Comparison of ENCODE assay signal across 14 mouse cellular contexts in genomic region chr7:19695213-19695594, GRCm38 (mm10). TPM values are rescaled to one million over a fixed set of nuclear protein-coding genes. Genes with fewer than 3 reads are reported as not detected.
A peak's percentile ranks its signal among the peaks of the same experiment; 100 is the strongest.
DNase-seq lines count a peak whose midpoint lies in the region; ATAC-seq and TF ChIP-seq lines count a peak whose summit lies in the region.
"Had no signal": no experiment of that assay in that cellular context is flagged by ENCODE, and none has a peak within 500 bp of the region (broad histone marks: within the 10 kb centered on the region; RNA-seq: fewer than 3 reads in every experiment).

No protein-coding gene starts in this region.

- no peak overlapping the region for H3K9ac ChIP-seq in hindbrain, embryonic 16.5 days (ENCODE audit: low read depth, low read length)
- H3K9ac ChIP-seq in hindbrain, embryonic 13.5 days = no peak overlapping the region
- H3K9ac ChIP-seq in ES-E14 (ENCODE audit: insufficient read depth, low read depth, low read length, poor library complexity, severe bottlenecking) = no peak overlapping the region; the same call in 1 of the 2 replicates
- peak overlapping the region; percentile 39; the same call in 1 of the 2 replicates for H3K9ac ChIP-seq in liver, embryonic 13.5 days
- H3K9ac ChIP-seq: midbrain, embryonic 12.5 days had no signal

- peak overlapping the region; percentile 19; the same call in 1 of the 2 replicates for H3K27ac ChIP-seq in hindbrain, embryonic 16.5 days (ENCODE audit: low read depth, low read length)
- H3K27ac ChIP-seq in hindbrain, embryonic 13.5 days = no peak overlapping the region
- peak overlapping the region; percentile 13; the same call in 1 of the 2 replicates for H3K27ac ChIP-seq in ES-E14 (ENCODE audit: insufficient read depth, low read depth, low read length, poor library complexity, severe bottlenecking)
- H3K27ac ChIP-seq in liver, embryonic 13.5 days = peak overlapping the region; percentile 87
- H3K27ac ChIP-seq: midbrain, embryonic 12.5 days had no signal

- in situ Hi-C loops in ES-E14 (cut with MboI; ENCODE audit: low sequenced_read_pairs in 2 of 2, unreplicated experiment in 2 of 2) = no loop called here

- peak; percentile 86 for DNase-seq in 416B (ENCODE audit: low read depth)
- DNase-seq in ES-E14 (ENCODE audit: low read depth, low spot score) = no peak
- DNase-seq in liver, embryonic 13.5 days = no peak
- DNase-seq in left cerebral cortex, postnatal 4 days = no peak
- no peak for DNase-seq in left cerebral cortex, adult 11 months (ENCODE audit: low spot score)
- DNase-seq: cerebellum, postnatal 10 days; kidney, adult 9 months; thymus, postnatal 36 days had no signal

- no peaks in the 10 kb centered on the region for H3K9me3 ChIP-seq in hindbrain, embryonic 16.5 days (ENCODE audit: control insufficient read depth, low read length)
- no peaks in the 10 kb centered on the region for H3K9me3 ChIP-seq in hindbrain, embryonic 13.5 days
- H3K9me3 ChIP-seq in ES-E14 (ENCODE audit: control insufficient read depth, insufficient read depth, low read depth, low read length) = no peaks in the 10 kb centered on the region
- H3K9me3 ChIP-seq in liver, embryonic 13.5 days (replicated peaks) = no peaks in the 10 kb centered on the region
- H3K9me3 ChIP-seq: midbrain, embryonic 12.5 days had no signal

- intact Hi-C loops in left cerebral cortex, postnatal 4 days (cut with DNase I) = no loop called here

- H3K4me2 ChIP-seq in hindbrain, embryonic 16.5 days (ENCODE audit: low read length) = no peak overlapping the region
- no peak overlapping the region for H3K4me2 ChIP-seq in hindbrain, embryonic 13.5 days
- H3K4me2 ChIP-seq in liver, embryonic 13.5 days = peak overlapping the region; percentile 29
- H3K4me2 ChIP-seq: midbrain, embryonic 12.5 days had no signal

- peaks cover 16% of the 10 kb centered on the region for H3K4me1 ChIP-seq in hindbrain, embryonic 16.5 days (ENCODE audit: control insufficient read depth, insufficient read depth, low read depth, low read length)
- H3K4me1 ChIP-seq in hindbrain, embryonic 13.5 days (replicated peaks) = peaks cover 27% of the 10 kb centered on the region
- H3K4me1 ChIP-seq in ES-E14 (ENCODE audit: control insufficient read depth in 2 of 2, insufficient read depth in 2 of 2, low read length in 2 of 2, poor library complexity in 1 of 2) = peaks cover 2 to 30% of the 10 kb centered on the region in 2 experiments; a peak in 2 of 4 replicates
- H3K4me1 ChIP-seq in liver, embryonic 13.5 days (replicated peaks) = peaks cover 89% of the 10 kb centered on the region

- H3K27me3 ChIP-seq in hindbrain, embryonic 16.5 days (replicated peaks; ENCODE audit: control insufficient read depth, insufficient read depth, low read length) = no peaks in the 10 kb centered on the region
- peaks cover 12% of the 10 kb centered on the region; the same call in 1 of the 2 replicates for H3K27me3 ChIP-seq in hindbrain, embryonic 13.5 days
- no peaks in the 10 kb centered on the region for H3K27me3 ChIP-seq in liver, embryonic 13.5 days
- H3K27me3 ChIP-seq: midbrain, embryonic 12.5 days had no signal

- H3K4me3 ChIP-seq in hindbrain, embryonic 16.5 days (ENCODE audit: low read length) = no peak overlapping the region
- H3K4me3 ChIP-seq in hindbrain, embryonic 13.5 days = no peak overlapping the region
- H3K4me3 ChIP-seq in ES-E14 (ENCODE audit: insufficient read depth in 1 of 2, low read depth in 1 of 2, low read length in 2 of 2, poor library complexity in 1 of 2, severe bottlenecking in 1 of 2) = no peak overlapping the region
- no peak overlapping the region for H3K4me3 ChIP-seq in liver, embryonic 13.5 days (replicated peaks)
- H3K4me3 ChIP-seq: midbrain, embryonic 12.5 days had no signal

- ATAC-seq in hindbrain, embryonic 16.5 days = no peak
- no peak for ATAC-seq in hindbrain, embryonic 13.5 days (ENCODE audit: low FRiP score)
- no peak for ATAC-seq in liver, embryonic 13.5 days (ENCODE audit: low read depth)

- WGBS in hindbrain, embryonic 16.5 days = 59% methylated on average over 8 of the region's 8 CpGs
- 59% methylated on average over 8 of the region's 8 CpGs for WGBS in hindbrain, embryonic 13.5 days
- WGBS in liver, embryonic 13.5 days (ENCODE audit: insufficient replicate concordance) = 3% methylated on average over 8 of the region's 8 CpGs

- peaks cover 3% of the 10 kb centered on the region; the same call in 1 of the 2 replicates for H3K36me3 ChIP-seq in hindbrain, embryonic 16.5 days (ENCODE audit: control insufficient read depth, insufficient read depth, low read length)
- H3K36me3 ChIP-seq in hindbrain, embryonic 13.5 days = peaks cover 8% of the 10 kb centered on the region
- peaks cover 17% of the 10 kb centered on the region for H3K36me3 ChIP-seq in ES-E14 (ENCODE audit: control insufficient read depth, insufficient read depth, low read length, poor library complexity, severe bottlenecking)
- H3K36me3 ChIP-seq in liver, embryonic 13.5 days = peaks cover 20% of the 10 kb centered on the region

TF ChIP-seq in ES-E14, 5 proteins besides CTCF, POLR2A, EP300 and RAD21:
- TF ChIP-seq MAFK (IDR thresholded peaks at IDR 0.05; ENCODE audit: insufficient read depth, low read depth, low read length) = no peak
- TF ChIP-seq CHD2 (IDR thresholded peaks at IDR 0.05; ENCODE audit: low read depth, low read length) = no peak
TF ChIP-seq in ES-E14: peak in this region for 0.

RNA-seq across cellular contexts. Expression of gene Apoc1, which starts 2.7 kb away (rescaled TPM):
- 1.4 and 3.1 TPM in 2 replicates for polyA plus RNA-seq in hindbrain, embryonic 16.5 days (2015; fragmentation: Nextera tagmentation; extraction: Ambion mirVana)
- polyA plus RNA-seq in hindbrain, embryonic 13.5 days (2015; fragmentation: Nextera tagmentation; extraction: Ambion mirVana) = 2.7 and 3.8 TPM in 2 replicates
- 72.3 and 106 TPM in 2 replicates for total RNA-seq in ES-E14 (2012; rRNA removed)
- 247 and 261 TPM in 2 replicates for polyA plus RNA-seq in liver, embryonic 13.5 days (2015; fragmentation: Nextera tagmentation; extraction: Ambion mirVana)
- total RNA-seq in left cerebral cortex, postnatal 4 days (2021) = 1 to 10 TPM; 2.1 to 3.6 TPM

RNA-seq across cellular contexts. Expression of gene Apoe, which starts 3.8 kb away (rescaled TPM):
- polyA plus RNA-seq in hindbrain, embryonic 16.5 days (2015; fragmentation: Nextera tagmentation; extraction: Ambion mirVana) = 849 and 1,414 TPM in 2 replicates
- 339 and 374 TPM in 2 replicates for polyA plus RNA-seq in hindbrain, embryonic 13.5 days (2015; fragmentation: Nextera tagmentation; extraction: Ambion mirVana)
- total RNA-seq in ES-E14 (2012; rRNA removed) = 683 and 2,144 TPM in 2 replicates
- 1,390 and 1,411 TPM in 2 replicates for polyA plus RNA-seq in liver, embryonic 13.5 days (2015; fragmentation: Nextera tagmentation; extraction: Ambion mirVana)
- total RNA-seq in left cerebral cortex, postnatal 4 days (2021) = 100 to 1,000 TPM; 576 to 662 TPM

RNA-seq across cellular contexts. Expression of gene Apoc4, which starts 13.9 kb away (rescaled TPM):
- polyA plus RNA-seq in hindbrain, embryonic 16.5 days (2015; fragmentation: Nextera tagmentation; extraction: Ambion mirVana) = not detected in 2 replicates
- polyA plus RNA-seq in hindbrain, embryonic 13.5 days (2015; fragmentation: Nextera tagmentation; extraction: Ambion mirVana) = 0.12 TPM in 1 of 2 replicates, not detected in the other
- total RNA-seq in ES-E14 (2012; rRNA removed) = 0.27 and 0.48 TPM in 2 replicates
- 58.3 and 74.0 TPM in 2 replicates for polyA plus RNA-seq in liver, embryonic 13.5 days (2015; fragmentation: Nextera tagmentation; extraction: Ambion mirVana)
- not detected for total RNA-seq in left cerebral cortex, postnatal 4 days (2021)
- polyA plus RNA-seq: embryonic facial prominence, embryonic 14.5 days had no signal

RNA-seq across cellular contexts. Expression of gene Gm44805, which starts 14.0 kb away (rescaled TPM):
- polyA plus RNA-seq in hindbrain, embryonic 16.5 days (2015; fragmentation: Nextera tagmentation; extraction: Ambion mirVana) = not detected in 2 replicates
- polyA plus RNA-seq in hindbrain, embryonic 13.5 days (2015; fragmentation: Nextera tagmentation; extraction: Ambion mirVana) = not detected in 2 replicates
- 0.48 TPM in 1 of 2 replicates, not detected in the other for total RNA-seq in ES-E14 (2012; rRNA removed)
- 5.6 and 7.5 TPM in 2 replicates for polyA plus RNA-seq in liver, embryonic 13.5 days (2015; fragmentation: Nextera tagmentation; extraction: Ambion mirVana)
- not detected for total RNA-seq in left cerebral cortex, postnatal 4 days (2021)
- total RNA-seq: left cerebral cortex, adult 8-10 months; neutrophil, adult 5-6 weeks had no signal
- polyA plus RNA-seq: embryonic facial prominence, embryonic 14.5 days; midbrain, embryonic 12.5 days had no signal

RNA-seq across cellular contexts. Expression of gene Apoc2, which starts 17.5 kb away (rescaled TPM):
- polyA plus RNA-seq in hindbrain, embryonic 16.5 days (2015; fragmentation: Nextera tagmentation; extraction: Ambion mirVana) = not detected in 2 replicates
- polyA plus RNA-seq in hindbrain, embryonic 13.5 days (2015; fragmentation: Nextera tagmentation; extraction: Ambion mirVana) = 0.56 TPM in 1 of 2 replicates, not detected in the other
- total RNA-seq in ES-E14 (2012; rRNA removed) = not detected in 2 replicates
- 568 and 648 TPM in 2 replicates for polyA plus RNA-seq in liver, embryonic 13.5 days (2015; fragmentation: Nextera tagmentation; extraction: Ambion mirVana)
- total RNA-seq in left cerebral cortex, postnatal 4 days (2021) = not detected
- total RNA-seq: left cerebral cortex, adult 8-10 months had no signal
- polyA plus RNA-seq: midbrain, embryonic 12.5 days had no signal

Comparison
In these comparisons a context has a peak if more than half of its experiments do, and no peak if none do; other contexts are left out.
1. RNA of gene Apoc1, which starts 2.7 kb away (polyA plus RNA-seq): 247 to 261 TPM in liver, embryonic 13.5 days; 1.4 to 3.1 TPM in hindbrain, embryonic 16.5 days and 2.7 to 3.8 TPM in hindbrain, embryonic 13.5 days; every median in the first group is over 10 times any median in the second.
2. RNA of gene Apoc4, which starts 13.9 kb away (polyA plus RNA-seq): 58.3 to 74.0 TPM in liver, embryonic 13.5 days; 0.12 TPM in hindbrain, embryonic 13.5 days and not detected in hindbrain, embryonic 16.5 days; every median in the first group is over 10 times any median in the second.